Mouse (Mus musculus) forebrain, embryonic 14.5 days (tissue): ENCODE measurements around the gene Prr29. TPM values are rescaled to one million over a fixed set of nuclear protein-coding genes. Genes with fewer than 3 reads are reported as not detected.

Experiments
- ATAC-seq: fragments of 200-750 bp; cut with Nextera tagmentation; 2 replicates; pipeline ENCODE4 v1.8.0; 2017; ENCODE audit warnings: mild to moderate bottlenecking, moderate library complexity
- DNase-seq: peaks from one replicate; pipeline ENCODE4 v3.0.0-alpha.2; 2015; ENCODE audit warnings: low spot score
- H3K27ac ChIP-seq: fragments of 300-500 bp; sonication (generic); 2 replicates; pipeline ENCODE4 v1.5.1; 2014; ENCODE audit warnings: low read depth, mild to moderate bottlenecking, control low read depth, low read length, moderate library complexity
- H3K27me3 ChIP-seq: fragments of 300-500 bp; sonication (generic); replicated peaks from 2 replicates; pipeline ENCODE4 v1.6.1; 2014; ENCODE audit warnings: low read length, control low read depth, mixed read lengths; ENCODE audit not compliant: control insufficient read depth, insufficient read depth
- H3K36me3 ChIP-seq: fragments of 300-500 bp; sonication (generic); 2 replicates; pipeline ENCODE4 v1.6.1; 2014; ENCODE audit warnings: low read length, control low read depth; ENCODE audit not compliant: control insufficient read depth, insufficient read depth
- H3K4me1 ChIP-seq: fragments of 300-500 bp; sonication (generic); 2 replicates; pipeline ENCODE4 v1.6.1; 2014; ENCODE audit warnings: antibody characterized with exemption, low read length, control low read depth; ENCODE audit not compliant: control insufficient read depth, insufficient read depth
- H3K4me2 ChIP-seq: fragments of 300-500 bp; sonication (generic); 2 replicates; pipeline ENCODE4 v1.6.1; 2014; ENCODE audit warnings: mild to moderate bottlenecking, control low read depth, low read length
- H3K4me3 ChIP-seq: fragments of 300-500 bp; sonication (generic); 2 replicates; pipeline ENCODE4 v1.5.1; 2014; ENCODE audit warnings: low read depth, low read length, control low read depth
- H3K9ac ChIP-seq: fragments of 300-500 bp; sonication (generic); 2 replicates; pipeline ENCODE4 v1.6.1; 2014; ENCODE audit warnings: mild to moderate bottlenecking, low read length, control low read depth, moderate library complexity
- H3K9me3 ChIP-seq: fragments of 300-500 bp; sonication (generic); replicated peaks from 2 replicates; pipeline ENCODE4 v1.6.1; 2016; ENCODE audit warnings: low read length, control low read depth, mixed read lengths; ENCODE audit not compliant: control insufficient read depth
- WGBS: fragments of 180-500 bp; shearing (Covaris S2); extraction: QIAGEN DNeasy Blood & Tissue Kit; methylation state at CpG from one replicate; pipeline ENCODE4 v1.1.7; 2014; 5-methylcytosine and 5-hydroxymethylcytosine counted together
- polyA plus RNA-seq: library from polyadenylated mRNA; unstranded; fragments of >200 nt; fragmentation: Nextera tagmentation; extraction: Ambion mirVana; gene quantifications from 2 replicates; pipeline ENCODE4 v1.2.1, GENCODE M21; 2014

The Prr29 gene
- polyA plus RNA-seq, 1 experiment from 2014 or later = not detected

- Histone ChIP-seq H3K27ac (no peak overlapping the region), H3K27me3 (no peaks in the 10 kb centered on the region), H3K9ac (no peak overlapping the region), H3K4me1 (no peaks in the 10 kb centered on the region), H3K9me3 (no peaks in the 10 kb centered on the region), H3K4me3 (no peak overlapping the region), H3K36me3 (peaks cover 3% of the 10 kb centered on the region; the same call in 1 of the 2 replicates), H3K4me2 (no peak overlapping the region)
- ATAC-seq (no peak), DNase-seq (no peak)
- 91% methylated on average over 5 of the region's 5 CpGs for WGBS
Measured at GRCm38 (mm10) chr11:106425201-106425600, 59.9 kb downstream of the Prr29 start.

GRCm38 (mm10) chr11:106426447-106426846, 61.2 kb downstream of the Prr29 start:
- H3K4me2 ChIP-seq = no peak overlapping the region
- peaks cover 3% of the 10 kb centered on the region; the same call in 1 of the 2 replicates for H3K36me3 ChIP-seq
- no peak overlapping the region for H3K4me3 ChIP-seq
- H3K27me3 ChIP-seq = no peaks in the 10 kb centered on the region
- H3K9ac ChIP-seq = no peak overlapping the region
- H3K27ac ChIP-seq = no peak overlapping the region
- H3K9me3 ChIP-seq = no peaks in the 10 kb centered on the region
- DNase-seq = no peak
- no peaks in the 10 kb centered on the region for H3K4me1 ChIP-seq
- 88% methylated on average over 4 of the region's 4 CpGs for WGBS
- ATAC-seq = no peak

Other genes with a start within 250 kb of the Prr29 start
- gene Gm10840, start 204.6 kb upstream of the Prr29 start, polyA plus RNA-seq = not detected in 2 replicates
- gene Limd2, start 204.6 kb upstream of the Prr29 start, polyA plus RNA-seq = 223 and 240 TPM in 2 replicates
- 31.1 and 34.1 TPM in 2 replicates for gene Strada, start 163.3 kb upstream of the Prr29 start, polyA plus RNA-seq
- 71.0 and 80.1 TPM in 2 replicates for gene Ccdc47, start 149.1 kb upstream of the Prr29 start, polyA plus RNA-seq
- gene Ddx42, start 148.5 kb upstream of the Prr29 start, polyA plus RNA-seq = 65.6 and 75.2 TPM in 2 replicates
- gene Ftsj3, start 109.4 kb upstream of the Prr29 start, polyA plus RNA-seq = 34.6 and 35.8 TPM in 2 replicates
- gene Psmc5, start 109.3 kb upstream of the Prr29 start, polyA plus RNA-seq = 279 and 286 TPM in 2 replicates
- gene Smarcd2, start 92.5 kb upstream of the Prr29 start, polyA plus RNA-seq = 11.1 and 11.7 TPM in 2 replicates
- gene Tcam1, start 88.8 kb upstream of the Prr29 start, polyA plus RNA-seq = 0.05 and 0.22 TPM in 2 replicates
- not detected in 2 replicates for gene Gh, start 63.6 kb upstream of the Prr29 start, polyA plus RNA-seq
- 0.79 and 0.95 TPM in 2 replicates for gene Cd79b, start 50.7 kb upstream of the Prr29 start, polyA plus RNA-seq
- not detected in 2 replicates for gene Scn4a, start 12.2 kb upstream of the Prr29 start, polyA plus RNA-seq
- 16.0 and 17.9 TPM in 2 replicates for gene Icam2, start 22.6 kb downstream of the Prr29 start, polyA plus RNA-seq
- gene Ern1, start 122.4 kb downstream of the Prr29 start, polyA plus RNA-seq = 2.9 and 4.1 TPM in 2 replicates
- 11.9 and 17.6 TPM in 2 replicates for gene Tex2, start 248.0 kb downstream of the Prr29 start, polyA plus RNA-seq